Mouse (Mus musculus): ENCODE results near the gene Arvcf. TPM values are rescaled to one million over a fixed set of nuclear protein-coding genes. Genes with fewer than 3 reads are reported as not detected.

Gene Arvcf
- polyA plus RNA-seq, 1 experiment from 2014 or later: 71.2 TPM

MicroRNAs within 50 kb of the gene (microRNA counts, 519-probe panel; counts per million panel counts)
- 3,791 counts per million, percentile 75 among the panel's probes with 10 or more counts for microRNA mmu-miR-185

Small RNAs within 50 kb of the gene (microRNA-seq; reads per million reads assigned to microRNA genes)
- not detected for gene Gm26219
- gene Mir185: 284 reads per million, percentile 62 among the genes with 10 or more reads in this experiment

Other genes starting within 250 kb of the Arvcf start
- gene Rtn4r, start 220.5 kb upstream of the Arvcf start, polyA plus RNA-seq (2016; fragmentation: Nextera tagmentation; extraction: Ambion mirVana): 0.87 and 1.4 TPM in 2 replicates
- gene Ccdc188, start 130.3 kb upstream of the Arvcf start, polyA plus RNA-seq (2016; fragmentation: Nextera tagmentation; extraction: Ambion mirVana): not detected in 2 replicates
- gene Zdhhc8, start 113.0 kb upstream of the Arvcf start, polyA plus RNA-seq (2016; fragmentation: Nextera tagmentation; extraction: Ambion mirVana): 15.5 and 17.9 TPM in 2 replicates
- 116 and 120 TPM in 2 replicates for gene Trmt2a, start 99.5 kb upstream of the Arvcf start, polyA plus RNA-seq (2016; fragmentation: Nextera tagmentation; extraction: Ambion mirVana)
- gene Ranbp1, start 99.5 kb upstream of the Arvcf start, polyA plus RNA-seq (2016; fragmentation: Nextera tagmentation; extraction: Ambion mirVana): 1,276 and 1,293 TPM in 2 replicates
- gene Gm49776, start 89.9 kb upstream of the Arvcf start, polyA plus RNA-seq (2016; fragmentation: Nextera tagmentation; extraction: Ambion mirVana): 6.6 TPM in 1 of 2 replicates, not detected in the other
- gene Dgcr8, start 58.9 kb upstream of the Arvcf start, polyA plus RNA-seq (2016; fragmentation: Nextera tagmentation; extraction: Ambion mirVana): 47.3 and 50.9 TPM in 2 replicates
- gene Tango2, start 79 bp upstream of the Arvcf start, polyA plus RNA-seq (2016; fragmentation: Nextera tagmentation; extraction: Ambion mirVana): 29.1 and 31.5 TPM in 2 replicates
- 27.9 and 32.3 TPM in 2 replicates for gene Txnrd2, start 78.2 kb downstream of the Arvcf start, polyA plus RNA-seq (2016; fragmentation: Nextera tagmentation; extraction: Ambion mirVana)
- gene Comt, start 78.7 kb downstream of the Arvcf start, polyA plus RNA-seq (2016; fragmentation: Nextera tagmentation; extraction: Ambion mirVana): 56.2 and 58.4 TPM in 2 replicates
- 17.9 and 19.1 TPM in 2 replicates for gene Gnb1l, start 150.5 kb downstream of the Arvcf start, polyA plus RNA-seq (2016; fragmentation: Nextera tagmentation; extraction: Ambion mirVana)
- gene Rtl10, start 150.7 kb downstream of the Arvcf start, polyA plus RNA-seq (2016; fragmentation: Nextera tagmentation; extraction: Ambion mirVana): 3.8 and 4.1 TPM in 2 replicates
- 8.1 and 9.5 TPM in 2 replicates for gene Tbx1, start 242.5 kb downstream of the Arvcf start, polyA plus RNA-seq (2016; fragmentation: Nextera tagmentation; extraction: Ambion mirVana)

All from embryonic facial prominence, embryonic 10.5 days (tissue).